Mouse (Mus musculus) heart, embryonic 10.5 days (tissue): ENCODE measurements at regions not wholly inside any gene's neighbourhood (a gene's known extent, or its start where the extent isn't known, plus 50 kb on each side); places are given as distances from the start of the nearest gene placed in this dataset.
"Not testable (repeated sequence)": the region's sequence is repeated elsewhere in the genome, so short reads cannot be mapped to it uniquely, and the experiment has no call there.

Experiments used
- DNase-seq: peaks from one replicate; pipeline ENCODE4 v3.0.0-alpha.2; 2017; ENCODE audit warnings: low spot score
- H3K27ac ChIP-seq: fragments of 300-500 bp; sonication (generic); 2 replicates; pipeline ENCODE4 v1.5.1; 2016; ENCODE audit warnings: mild to moderate bottlenecking
- H3K27me3 ChIP-seq: fragments of 300-500 bp; sonication (generic); 2 replicates; pipeline ENCODE4 v1.6.1; 2016; ENCODE audit warnings: mild to moderate bottlenecking; ENCODE audit not compliant: poor library complexity, insufficient read depth, severe bottlenecking
- H3K36me3 ChIP-seq: fragments of 300-500 bp; sonication (generic); 2 replicates; pipeline ENCODE4 v1.6.1; 2016; ENCODE audit warnings: mild to moderate bottlenecking, moderate library complexity
- H3K4me1 ChIP-seq: fragments of 300-500 bp; sonication (generic); 2 replicates; pipeline ENCODE4 v1.6.1; 2016; ENCODE audit warnings: mild to moderate bottlenecking
- H3K4me3 ChIP-seq: fragments of 300-500 bp; sonication (generic); 2 replicates; pipeline ENCODE4 v1.5.1; 2016; ENCODE audit warnings: mild to moderate bottlenecking, moderate library complexity
- H3K9me3 ChIP-seq: fragments of 300-500 bp; sonication (generic); 2 replicates; pipeline ENCODE4 v1.6.1; 2016; ENCODE audit warnings: mild to moderate bottlenecking, moderate library complexity
- WGBS: fragments of 180-500 bp; shearing (Covaris S2); methylation state at CpG from one replicate; pipeline ENCODE4 v1.1.7; 2016; 5-methylcytosine and 5-hydroxymethylcytosine counted together

DNA sequence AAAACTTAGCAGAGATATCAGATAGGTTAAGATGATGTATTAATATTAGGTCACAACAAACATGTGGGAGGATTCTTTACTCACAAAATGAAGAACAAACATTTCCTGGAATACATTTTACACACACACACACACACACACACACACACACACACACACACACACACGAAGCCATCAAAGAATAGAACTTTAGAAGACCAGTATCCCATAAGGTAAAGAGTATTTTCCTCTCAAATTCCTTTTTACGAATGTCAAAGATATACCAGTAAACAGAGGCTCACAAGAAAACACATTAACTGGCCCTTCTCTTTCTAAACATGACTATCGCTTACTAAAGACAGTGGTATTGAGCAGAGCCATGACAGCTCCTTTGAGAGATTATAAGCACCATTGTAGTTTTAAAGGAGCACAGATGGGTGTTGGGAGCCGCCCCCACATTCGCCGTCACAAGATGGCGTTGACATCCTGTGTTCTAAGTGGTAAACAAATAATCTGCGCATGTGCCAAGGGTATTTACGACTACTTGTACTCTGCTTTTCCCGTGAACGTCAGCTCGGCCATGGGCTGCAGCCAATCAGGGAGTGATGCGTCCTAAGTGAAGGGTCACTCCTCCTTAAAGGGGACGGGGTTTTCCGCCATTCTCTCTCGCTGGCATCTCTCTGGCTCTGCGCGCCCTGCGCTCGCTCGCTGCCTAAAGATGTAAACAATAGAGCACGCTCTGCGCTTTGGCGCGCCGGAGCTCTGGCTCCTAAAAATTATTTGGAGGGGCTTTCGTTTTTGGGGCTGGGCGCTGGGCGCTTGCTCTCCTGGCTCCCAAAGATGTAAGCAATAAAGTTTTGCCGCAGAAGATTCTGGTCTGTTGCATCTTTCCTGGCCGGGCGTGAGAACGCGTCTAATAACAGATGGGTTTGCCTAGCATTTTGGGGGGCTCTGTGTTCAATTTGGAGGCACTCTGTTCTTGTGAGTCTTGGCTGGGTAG lies 160.0 kb downstream of the Csl start:
- H3K4me3 ChIP-seq: peak overlapping the region; percentile 53
- WGBS: 45% methylated on average over 27 of the region's 34 CpGs
- H3K4me1 ChIP-seq, DNase-seq, H3K9me3 ChIP-seq, H3K36me3 ChIP-seq, H3K27me3 ChIP-seq: not testable (repeated sequence)
- 0 out of 2 replicates have a peak overlapping the region, but pooled peaks have one; percentile 52 for H3K27ac ChIP-seq

DNA sequence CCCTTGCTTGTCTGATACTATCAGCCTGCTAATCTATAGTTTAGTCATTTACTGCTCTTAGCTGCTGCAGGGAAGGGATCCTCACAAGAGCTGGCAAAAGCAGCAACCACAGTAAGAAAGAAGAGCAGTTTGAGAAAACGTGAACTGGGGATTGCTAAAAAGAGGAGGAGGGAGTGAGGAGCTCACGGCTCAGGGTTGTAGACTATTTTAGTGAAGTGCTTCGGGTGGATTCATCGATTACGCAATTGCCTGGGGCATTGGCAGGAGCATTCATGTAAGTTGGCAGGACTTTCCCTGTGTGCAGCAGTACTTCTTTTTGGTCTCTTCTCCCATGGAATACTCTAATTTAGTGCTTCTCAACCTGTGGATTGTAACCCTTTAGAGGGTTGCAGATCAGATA lies 157.1 kb downstream of the Csl start:
- Histone ChIP-seq H3K9me3 (no peaks in the 10 kb centered on the region; the same call in 1 of the 2 replicates), H3K27ac (no peak overlapping the region), H3K4me3 (no peak overlapping the region), H3K4me1 (no peaks in the 10 kb centered on the region), H3K27me3 (no peaks in the 10 kb centered on the region), H3K36me3 (no peaks in the 10 kb centered on the region)
- no peak for DNase-seq
- WGBS: 85% methylated on average over 5 of the region's 5 CpGs

DNA sequence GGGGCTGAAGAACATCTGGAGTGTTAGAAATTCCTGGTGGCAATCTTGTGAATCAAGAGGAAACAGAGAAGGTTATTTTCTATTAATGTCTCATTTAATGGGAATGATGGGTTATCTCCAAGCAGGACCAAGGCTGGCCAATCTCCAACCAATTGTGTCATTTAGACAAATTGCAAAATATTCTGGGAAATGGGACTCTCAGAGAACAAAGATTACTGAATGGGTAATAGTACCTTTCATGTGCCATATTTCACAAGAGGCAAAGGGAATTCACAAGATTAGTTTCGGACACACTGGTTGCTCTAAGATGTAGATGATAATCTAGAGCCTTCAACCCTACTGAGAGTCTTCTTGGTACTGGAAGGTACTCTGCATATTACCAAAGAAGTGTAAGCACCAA lies 155.3 kb downstream of the Csl start:
- Histone ChIP-seq H3K36me3 (no peaks in the 10 kb centered on the region), H3K4me1 (no peaks in the 10 kb centered on the region), H3K27ac (no peak overlapping the region), H3K4me3 (no peak overlapping the region), H3K9me3 (no peaks in the 10 kb centered on the region), H3K27me3 (no peaks in the 10 kb centered on the region)
- no peak for DNase-seq
- 85% methylated on average over 1 of the region's 1 CpGs for WGBS

DNA sequence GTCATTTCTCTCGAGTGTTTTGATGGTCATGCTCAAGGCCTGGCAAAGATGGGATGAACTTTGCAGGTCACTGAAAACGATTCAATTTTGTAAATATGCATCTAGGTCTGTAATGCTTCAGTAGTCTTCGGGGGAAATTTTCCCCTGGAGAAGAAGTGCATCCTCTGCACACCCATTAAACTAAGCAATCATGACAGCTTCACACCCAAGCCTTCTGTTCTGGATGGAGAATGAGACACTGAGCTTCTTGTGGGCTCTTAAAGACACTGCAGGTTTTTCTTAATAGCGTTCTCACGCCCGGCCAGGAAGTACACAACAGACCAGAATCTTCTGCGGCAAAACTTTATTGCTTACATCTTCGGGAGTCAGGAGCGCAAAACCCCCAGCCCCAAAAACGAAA lies 151.0 kb downstream of the Csl start:
- 88% methylated on average over 10 of the region's 10 CpGs for WGBS
- H3K27ac ChIP-seq: no peak overlapping the region
- H3K4me3 ChIP-seq: no peak overlapping the region
- H3K4me1 ChIP-seq: no peaks in the 10 kb centered on the region
- no peaks in the 10 kb centered on the region for H3K27me3 ChIP-seq
- no peaks in the 10 kb centered on the region for H3K9me3 ChIP-seq
- no peak for DNase-seq
- H3K36me3 ChIP-seq: no peaks in the 10 kb centered on the region

DNA sequence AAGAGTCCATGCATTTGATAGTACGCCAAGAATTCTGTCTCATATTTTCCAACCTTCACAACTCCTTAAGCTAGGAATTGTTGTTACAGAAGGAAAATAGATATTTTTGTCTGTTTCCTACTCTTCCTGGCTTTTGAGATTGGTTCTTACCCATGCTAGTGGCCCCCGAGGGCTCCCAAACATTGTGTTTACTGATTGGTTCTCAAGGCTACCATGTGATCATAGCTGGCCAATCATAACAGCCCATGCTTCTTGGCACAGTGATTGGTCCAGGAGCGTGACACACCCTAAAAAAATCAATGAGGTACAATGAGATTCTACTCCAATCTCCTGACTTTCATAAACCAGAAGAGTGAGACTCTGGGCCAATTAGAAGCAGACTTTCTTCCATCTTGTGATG lies 150.0 kb downstream of the Csl start:
- H3K27me3 ChIP-seq: no peaks in the 10 kb centered on the region
- DNase-seq: no peak
- H3K4me3 ChIP-seq: no peak overlapping the region
- no peaks in the 10 kb centered on the region for H3K9me3 ChIP-seq
- no peaks in the 10 kb centered on the region for H3K4me1 ChIP-seq
- 85% methylated on average over 3 of the region's 3 CpGs for WGBS
- no peaks in the 10 kb centered on the region for H3K36me3 ChIP-seq
- H3K27ac ChIP-seq: no peak overlapping the region

DNA sequence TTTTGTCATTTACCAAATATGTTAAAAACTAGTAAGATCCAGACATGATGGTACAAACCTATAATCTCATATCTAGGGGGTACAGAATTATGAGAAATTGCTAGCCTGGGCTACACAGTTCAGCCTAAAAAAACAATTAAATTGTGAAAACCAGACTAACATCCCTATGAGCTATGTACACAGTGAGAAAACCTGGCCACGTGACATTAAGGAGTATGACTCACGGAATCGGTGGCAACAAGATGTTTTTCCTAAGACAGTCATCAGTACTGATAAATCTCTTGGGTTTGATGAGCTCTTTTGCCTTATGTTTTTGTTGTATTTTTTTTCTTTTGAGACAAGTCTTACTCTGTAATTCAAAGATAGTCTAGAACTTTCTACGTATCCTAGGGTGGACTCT lies 148.6 kb downstream of the Csl start:
- Histone ChIP-seq H3K4me3 (no peak overlapping the region), H3K9me3 (no peaks in the 10 kb centered on the region), H3K27ac (no peak overlapping the region), H3K27me3 (no peaks in the 10 kb centered on the region), H3K36me3 (no peaks in the 10 kb centered on the region), H3K4me1 (no peaks in the 10 kb centered on the region)
- DNase-seq: no peak
- WGBS: 81% methylated on average over 4 of the region's 4 CpGs

DNA sequence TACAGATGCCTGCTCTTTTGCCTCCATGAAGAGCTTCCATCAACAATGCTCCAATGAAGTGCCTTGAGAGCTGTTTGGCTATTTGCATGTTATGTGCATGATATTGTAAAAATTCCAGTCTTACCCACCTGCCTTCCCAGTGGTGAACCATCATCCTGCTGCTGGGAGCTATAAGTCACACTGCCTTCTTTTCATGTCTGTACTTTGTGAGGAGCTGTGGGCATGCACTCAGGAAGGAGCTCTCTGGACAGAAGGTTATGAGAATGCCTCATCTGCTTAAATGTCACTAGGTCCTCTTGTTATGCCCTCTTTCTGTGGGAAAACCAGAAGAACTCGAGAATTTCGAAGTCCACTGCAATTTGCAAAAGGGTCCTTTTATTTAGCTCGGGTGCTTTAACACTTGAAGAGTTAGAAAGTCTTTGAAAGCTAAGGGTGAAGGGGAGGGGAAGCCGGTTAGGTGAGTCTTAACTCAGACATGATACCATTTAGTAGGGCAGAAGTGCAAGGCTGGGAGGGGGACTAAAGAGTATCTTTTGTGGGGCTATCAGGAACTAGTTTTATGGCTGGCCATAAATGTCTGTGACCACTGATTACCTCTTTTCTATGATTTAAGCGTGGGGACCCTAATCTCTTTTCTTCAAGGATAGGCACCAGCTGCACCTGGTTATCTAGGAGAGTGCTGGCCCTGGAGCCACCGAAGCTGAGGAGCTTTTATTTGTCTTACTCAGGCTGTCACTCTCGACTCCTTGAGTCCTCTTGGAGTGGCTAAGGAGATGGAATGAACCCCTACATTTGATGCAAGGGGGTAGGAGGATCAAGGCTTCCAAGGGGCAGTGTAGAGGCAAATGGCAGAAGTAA lies 144.8 kb downstream of the Csl start:
- Histone ChIP-seq H3K4me3 (no peak overlapping the region), H3K9me3 (no peaks in the 10 kb centered on the region), H3K27me3 (no peaks in the 10 kb centered on the region), H3K27ac (no peak overlapping the region), H3K4me1 (no peaks in the 10 kb centered on the region), H3K36me3 (no peaks in the 10 kb centered on the region)
- DNase-seq: no peak
- WGBS: 53% methylated on average over 7 of the region's 7 CpGs

DNA sequence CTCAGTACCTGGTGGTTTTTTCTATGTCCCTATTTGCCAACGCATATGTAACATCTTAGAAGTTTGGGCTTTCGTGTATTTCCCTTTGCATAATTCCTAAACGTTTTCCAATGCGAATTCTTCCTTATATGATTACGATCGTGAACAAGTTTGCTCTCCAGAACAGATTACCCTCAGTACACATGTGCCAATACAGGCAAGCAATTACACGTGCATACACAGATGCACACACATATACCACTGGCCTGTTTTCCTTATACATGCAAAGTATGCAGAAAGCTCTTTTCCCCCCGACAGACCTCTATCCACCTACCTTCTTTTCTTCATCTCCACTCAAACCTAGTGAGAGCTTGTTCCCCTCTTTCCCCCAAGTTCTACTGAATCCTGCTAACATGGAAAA lies 144.1 kb downstream of the Csl start:
- Histone ChIP-seq H3K36me3 (no peaks in the 10 kb centered on the region), H3K4me3 (no peak overlapping the region), H3K27me3 (no peaks in the 10 kb centered on the region), H3K4me1 (no peaks in the 10 kb centered on the region), H3K9me3 (no peaks in the 10 kb centered on the region), H3K27ac (no peak overlapping the region)
- 82% methylated on average over 8 of the region's 8 CpGs for WGBS
- DNase-seq: no peak

DNA sequence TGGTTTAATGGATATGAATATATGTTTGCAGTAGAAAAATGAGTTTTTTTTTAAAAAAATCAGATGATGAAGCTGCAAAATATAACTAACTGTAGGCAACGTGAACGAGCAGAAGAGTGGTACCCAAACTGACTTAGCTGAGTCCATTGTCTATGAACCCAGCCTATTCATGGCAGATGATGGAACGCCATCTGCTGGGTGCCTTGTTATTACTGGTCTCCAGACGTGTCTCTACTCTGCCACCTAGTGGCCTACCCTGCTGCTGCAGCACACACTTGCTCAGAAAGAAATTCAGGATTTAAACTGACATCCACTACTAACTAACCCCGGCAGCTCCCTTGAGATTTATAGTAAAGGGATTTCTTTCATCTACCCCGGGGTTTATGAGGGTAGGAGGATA lies 143.7 kb downstream of the Csl start:
- Histone ChIP-seq H3K27ac (no peak overlapping the region), H3K36me3 (no peaks in the 10 kb centered on the region), H3K9me3 (no peaks in the 10 kb centered on the region), H3K27me3 (no peaks in the 10 kb centered on the region), H3K4me3 (no peak overlapping the region), H3K4me1 (no peaks in the 10 kb centered on the region)
- DNase-seq: peak; percentile 87
- 16% methylated on average over 6 of the region's 6 CpGs for WGBS

DNA sequence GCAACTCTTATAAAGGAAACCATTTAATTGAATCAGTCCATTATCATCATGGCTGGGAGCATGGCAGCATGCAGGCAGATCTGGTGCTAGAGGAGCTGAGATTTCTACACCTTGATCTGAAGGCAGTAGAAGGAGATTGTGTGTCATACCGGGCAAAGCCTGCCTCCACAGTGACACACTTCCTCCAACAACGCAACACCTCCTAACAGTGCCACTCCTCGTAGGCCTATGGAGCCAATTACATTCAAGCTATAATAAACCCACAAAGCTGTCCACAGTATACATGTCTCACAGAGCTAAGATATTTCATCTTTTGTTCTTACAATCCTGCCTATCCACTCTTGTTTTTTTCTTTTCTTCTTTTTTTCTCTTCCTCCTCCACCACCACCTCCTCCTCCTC lies 141.8 kb downstream of the Csl start:
- Histone ChIP-seq H3K27ac (no peak overlapping the region), H3K4me3 (no peak overlapping the region), H3K36me3 (no peaks in the 10 kb centered on the region), H3K27me3 (no peaks in the 10 kb centered on the region), H3K9me3 (no peaks in the 10 kb centered on the region), H3K4me1 (0 out of 2 replicates have a peak, but pooled peaks cover 8% of the 10 kb centered on the region)
- WGBS: 69% methylated on average over 3 of the region's 3 CpGs
- no peak for DNase-seq

DNA sequence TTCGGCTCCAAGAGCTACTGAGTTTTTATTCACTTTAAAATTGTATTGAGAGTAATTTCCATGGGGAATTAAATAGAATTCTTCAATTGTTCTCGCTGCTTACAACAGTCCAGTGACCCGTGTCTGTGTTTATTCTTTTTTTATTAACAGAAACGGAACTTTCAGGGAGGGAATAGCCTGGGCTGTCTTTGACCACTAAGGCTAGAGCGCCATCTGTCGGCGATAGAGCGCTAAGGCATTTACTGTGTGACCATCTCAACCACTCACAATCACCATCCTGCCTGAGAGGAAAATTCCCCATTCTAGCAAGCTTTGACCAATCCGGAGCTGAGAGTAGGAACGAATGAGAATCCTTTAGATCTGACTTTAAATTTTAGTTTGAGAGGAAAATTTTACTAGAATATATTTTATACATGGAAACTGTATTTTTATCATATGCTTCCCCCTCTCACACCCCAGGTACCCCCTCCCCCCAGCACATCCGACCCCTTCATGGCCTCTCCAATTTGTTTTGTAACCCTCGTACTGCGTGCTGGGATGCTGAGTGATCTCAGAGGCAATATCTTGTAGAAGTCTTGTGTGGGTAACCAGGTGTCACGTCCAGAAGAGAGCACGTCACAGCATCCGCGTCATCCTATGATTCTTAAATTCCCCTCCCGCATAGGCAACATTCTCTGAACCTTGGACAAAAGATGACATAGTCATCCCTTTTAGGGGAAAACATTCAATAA lies 139.9 kb downstream of the Csl start:
- 44% methylated on average over 18 of the region's 18 CpGs for WGBS
- DNase-seq: no peak
- Histone ChIP-seq H3K9me3 (no peaks in the 10 kb centered on the region), H3K4me1 (0 out of 2 replicates have a peak, but pooled peaks cover 8% of the 10 kb centered on the region), H3K27me3 (no peaks in the 10 kb centered on the region), H3K4me3 (no peak overlapping the region), H3K27ac (no peak overlapping the region), H3K36me3 (no peaks in the 10 kb centered on the region)

DNA sequence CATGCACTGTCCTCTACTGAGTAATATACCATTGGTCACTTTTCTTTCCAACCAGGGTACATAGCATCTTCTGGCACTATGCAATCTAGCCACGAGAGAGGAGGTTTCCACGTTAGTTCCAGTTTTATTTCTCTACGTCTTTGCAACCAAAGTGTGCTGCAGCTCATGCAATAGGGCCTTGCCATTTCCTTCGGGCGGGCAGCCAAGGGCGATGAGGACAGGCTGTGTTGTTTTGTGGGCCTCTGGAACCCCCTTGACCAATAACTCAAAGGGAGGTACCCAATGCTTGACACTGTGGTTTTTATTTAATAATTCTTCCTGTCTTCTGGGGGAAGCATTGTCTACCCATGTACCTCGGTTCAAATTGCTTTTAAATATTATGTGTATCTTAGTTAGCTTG lies 139.0 kb downstream of the Csl start:
- H3K9me3 ChIP-seq: no peaks in the 10 kb centered on the region
- WGBS: 88% methylated on average over 7 of the region's 7 CpGs

More for the DNA sequence above, 139.0 kb downstream of the Csl start:
- Histone ChIP-seq H3K36me3 (no peaks in the 10 kb centered on the region), H3K4me1 (0 out of 2 replicates have a peak, but pooled peaks cover 8% of the 10 kb centered on the region), H3K27me3 (no peaks in the 10 kb centered on the region), H3K4me3 (no peak overlapping the region), H3K27ac (no peak overlapping the region)
- DNase-seq: no peak
